Mouse (Mus musculus): ENCODE measurements at regions not wholly inside any gene's neighbourhood (a gene's known extent, or its start where the extent isn't known, plus 50 kb on each side); places are given as distances from the start of the nearest gene placed in this dataset.

DNA sequence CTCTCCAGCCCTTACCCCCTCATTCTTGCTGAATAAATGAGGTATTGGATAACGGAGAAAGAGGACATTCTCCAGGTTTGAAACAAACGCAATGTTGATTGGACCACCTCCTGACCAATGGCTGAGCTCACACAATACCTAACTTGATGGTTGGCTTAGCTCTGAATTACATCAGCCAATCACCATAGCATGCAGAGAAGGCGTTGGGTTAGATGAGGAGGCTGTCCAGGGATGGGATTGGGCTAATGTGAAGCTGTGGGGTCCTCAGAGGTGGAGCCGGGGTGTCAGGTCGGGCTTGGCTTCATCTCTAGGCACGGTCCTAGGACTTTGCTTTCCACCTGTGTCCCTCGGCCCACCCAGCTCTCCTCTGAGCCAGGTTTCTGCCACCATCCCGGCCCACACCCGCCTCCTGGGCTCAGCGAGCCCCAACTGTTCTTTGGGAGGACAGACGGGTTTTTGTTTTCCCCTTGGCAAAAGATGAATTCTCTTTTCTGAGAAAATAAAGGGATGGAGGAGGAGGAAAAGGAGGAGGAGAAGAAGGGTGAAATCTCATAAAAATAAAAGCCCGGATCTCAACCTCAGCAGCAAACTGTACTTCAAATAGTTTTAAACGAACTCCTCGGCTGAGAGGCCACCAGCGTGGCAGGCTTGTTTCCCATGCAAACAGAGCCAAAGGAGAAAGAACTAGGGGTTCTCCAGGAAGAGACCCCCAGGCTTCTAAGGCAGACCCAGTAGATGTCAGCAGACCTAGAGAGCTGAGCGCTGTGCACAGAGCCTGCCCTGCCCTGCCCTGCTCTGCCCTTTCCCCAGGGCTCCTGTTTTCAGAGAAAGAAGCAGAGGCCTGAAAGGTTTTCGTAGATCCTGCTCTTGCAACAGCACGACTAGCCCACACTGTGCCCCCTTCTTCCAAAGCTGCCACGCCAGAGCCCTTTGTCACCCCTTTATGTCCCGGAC is 78.2 kb downstream of the Tfap2c start:
- WGBS = 52% methylated on average over 20 of the region's 20 CpGs
- no peak for TF ChIP-seq CTCF (IDR thresholded peaks at IDR 0.05; ENCODE audit: low read depth)
- Histone ChIP-seq H3K9me3 (ENCODE audit: low read length) (no peaks in the 10 kb centered on the region), H3K27ac (no peak overlapping the region), H3K4me2 (ENCODE audit: low read depth, low read length) (no peak overlapping the region), H3K4me3 (ENCODE audit: low read length) (no peak overlapping the region), H3K36me3 (ENCODE audit: insufficient read depth, low read length) (no peaks in the 10 kb centered on the region), H3K9ac (replicated peaks; ENCODE audit: low read length) (no peak overlapping the region), H3K27me3 (ENCODE audit: insufficient read depth, low read length) (no peaks in the 10 kb centered on the region), H3K4me1 (ENCODE audit: insufficient read depth, low read length) (no peaks in the 10 kb centered on the region)
- ATAC-seq (0 out of 2 replicates have a peak, but pooled peaks have one; percentile 53), DNase-seq (ENCODE audit: low spot score) (no peak)

DNA sequence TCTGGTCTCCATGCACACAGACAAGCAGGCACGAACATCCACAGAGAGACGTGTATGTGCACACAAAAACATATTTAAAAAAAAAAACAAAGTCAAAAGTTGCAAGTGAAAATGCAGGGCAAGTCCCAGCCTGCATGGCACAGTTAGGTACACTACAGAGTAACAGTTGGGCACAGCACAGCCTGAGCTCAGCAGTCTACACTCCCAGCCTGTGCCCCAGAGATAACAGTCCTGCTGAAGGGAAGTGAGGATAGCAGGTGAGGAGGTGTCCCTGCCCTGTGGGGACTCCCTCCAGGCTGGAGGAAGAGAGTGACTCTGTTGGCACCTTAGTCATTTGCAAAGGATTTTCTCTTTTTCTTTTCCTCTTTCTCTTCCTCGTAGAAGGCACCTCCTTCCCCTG is 80.9 kb downstream of the Tfap2c start:
- ATAC-seq (no peak), DNase-seq (ENCODE audit: low spot score) (no peak)
- no peaks in the 10 kb centered on the region for H3K4me1 ChIP-seq (ENCODE audit: insufficient read depth, low read length)
- no peaks in the 10 kb centered on the region for H3K27me3 ChIP-seq (ENCODE audit: insufficient read depth, low read length)
- H3K4me2 ChIP-seq (ENCODE audit: low read depth, low read length) = no peak overlapping the region
- H3K27ac ChIP-seq = no peak overlapping the region
- H3K9ac ChIP-seq (replicated peaks; ENCODE audit: low read length) = no peak overlapping the region
- no peaks in the 10 kb centered on the region for H3K9me3 ChIP-seq (ENCODE audit: low read length)
- TF ChIP-seq CTCF (IDR thresholded peaks at IDR 0.05; ENCODE audit: low read depth) = no peak
- 80% methylated on average over 3 of the region's 3 CpGs for WGBS
- H3K4me3 ChIP-seq (ENCODE audit: low read length) = no peak overlapping the region
- no peaks in the 10 kb centered on the region for H3K36me3 ChIP-seq (ENCODE audit: insufficient read depth, low read length)

DNA sequence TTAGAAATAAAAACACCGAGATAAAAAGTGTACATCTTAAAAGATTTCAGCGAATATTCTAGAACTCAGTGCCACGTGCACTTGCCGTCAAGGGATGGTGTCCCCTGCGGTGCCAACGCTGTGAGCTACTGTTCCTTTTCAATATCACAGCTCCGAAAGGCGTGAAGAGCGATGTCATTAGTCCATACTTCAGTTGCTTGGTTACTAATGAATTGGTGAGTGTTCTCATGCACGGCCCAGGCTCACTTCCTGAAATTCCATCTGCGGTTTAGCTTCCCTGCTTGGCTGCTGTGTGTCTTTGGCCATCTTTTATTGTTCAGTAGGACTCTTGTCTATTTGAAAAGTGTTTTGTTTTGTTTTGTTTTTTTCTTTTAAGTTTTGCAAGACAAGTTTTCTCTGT is 93.2 kb downstream of the Tfap2c start:
- peak; percentile 73 for ATAC-seq
- no peak overlapping the region for H3K4me2 ChIP-seq (ENCODE audit: low read depth, low read length)
- H3K4me3 ChIP-seq (ENCODE audit: low read length) = no peak overlapping the region
- H3K36me3 ChIP-seq (ENCODE audit: insufficient read depth, low read length) = no peaks in the 10 kb centered on the region
- no peaks in the 10 kb centered on the region for H3K4me1 ChIP-seq (ENCODE audit: insufficient read depth, low read length)
- peak; percentile 61 for DNase-seq (ENCODE audit: low spot score)
- WGBS = 27% methylated on average over 11 of the region's 11 CpGs
- H3K27me3 ChIP-seq (ENCODE audit: insufficient read depth, low read length) = no peaks in the 10 kb centered on the region
- H3K9me3 ChIP-seq (ENCODE audit: low read length) = no peaks in the 10 kb centered on the region
- no peak overlapping the region for H3K27ac ChIP-seq
- no peak overlapping the region for H3K9ac ChIP-seq (replicated peaks; ENCODE audit: low read length)
- no peak for TF ChIP-seq CTCF (IDR thresholded peaks at IDR 0.05; ENCODE audit: low read depth)

DNA sequence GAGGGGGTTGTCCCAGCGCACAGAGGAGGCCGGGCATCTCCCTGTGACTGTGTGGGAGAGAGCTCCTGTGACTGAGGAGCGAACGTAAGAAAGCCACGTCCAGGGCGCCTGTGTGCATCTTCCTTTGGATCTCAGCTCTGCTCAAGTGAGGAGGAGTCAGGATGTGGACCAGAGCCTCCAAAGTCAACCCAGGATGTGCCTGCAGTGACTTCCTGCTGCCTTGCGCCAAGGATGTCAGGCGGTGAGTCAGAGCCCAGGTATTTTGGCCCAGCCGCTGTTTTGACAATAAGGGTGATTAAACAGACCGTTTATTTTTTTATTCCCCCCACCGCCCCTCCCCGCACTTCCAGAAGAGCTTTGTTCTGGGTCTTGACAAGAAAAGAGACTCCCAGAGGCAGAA is 94.5 kb downstream of the Tfap2c start:
- 33% methylated on average over 12 of the region's 12 CpGs for WGBS

DNA sequence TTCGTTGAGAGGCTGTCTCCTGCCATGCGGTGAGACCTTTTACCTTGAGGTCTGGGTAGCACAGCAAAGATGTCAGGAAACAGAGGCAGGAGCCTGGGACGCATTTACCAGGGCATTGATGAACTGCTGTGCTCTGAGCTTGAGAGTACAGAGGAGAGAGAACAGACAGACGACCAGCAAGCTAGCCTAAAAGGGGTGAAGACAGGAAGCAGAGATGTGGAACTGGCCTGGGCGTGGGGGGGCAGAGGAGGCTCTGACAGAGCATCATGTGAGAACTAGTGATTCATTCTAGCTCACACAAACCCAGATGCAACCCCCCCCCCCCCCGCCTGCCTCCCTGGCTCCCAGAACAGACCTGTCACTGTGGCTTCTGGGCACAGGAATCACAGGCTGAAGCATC is 95.1 kb downstream of the Tfap2c start:
- H3K4me3 ChIP-seq (ENCODE audit: low read length) = no peak overlapping the region
- no peaks in the 10 kb centered on the region for H3K36me3 ChIP-seq (ENCODE audit: insufficient read depth, low read length)
- no peaks in the 10 kb centered on the region for H3K9me3 ChIP-seq (ENCODE audit: low read length)
- TF ChIP-seq CTCF (IDR thresholded peaks at IDR 0.05; ENCODE audit: low read depth) = no peak
- DNase-seq (ENCODE audit: low spot score) (no peak), ATAC-seq (no peak)
- H3K27me3 ChIP-seq (ENCODE audit: insufficient read depth, low read length) = no peaks in the 10 kb centered on the region
- no peak overlapping the region for H3K4me2 ChIP-seq (ENCODE audit: low read depth, low read length)
- H3K27ac ChIP-seq = no peak overlapping the region
- no peaks in the 10 kb centered on the region for H3K4me1 ChIP-seq (ENCODE audit: insufficient read depth, low read length)
- WGBS = 43% methylated on average over 6 of the region's 6 CpGs
- no peak overlapping the region for H3K9ac ChIP-seq (replicated peaks; ENCODE audit: low read length)

More for the DNA sequence above, 94.5 kb downstream of the Tfap2c start:
- no peaks in the 10 kb centered on the region for H3K27me3 ChIP-seq (ENCODE audit: insufficient read depth, low read length)
- H3K4me3 ChIP-seq (ENCODE audit: low read length) = no peak overlapping the region
- H3K36me3 ChIP-seq (ENCODE audit: insufficient read depth, low read length) = no peaks in the 10 kb centered on the region
- ATAC-seq = no peak
- no peak overlapping the region for H3K9ac ChIP-seq (replicated peaks; ENCODE audit: low read length)
- H3K9me3 ChIP-seq (ENCODE audit: low read length) = no peaks in the 10 kb centered on the region
- H3K4me1 ChIP-seq (ENCODE audit: insufficient read depth, low read length) = no peaks in the 10 kb centered on the region
- DNase-seq (ENCODE audit: low spot score) = no peak
- H3K4me2 ChIP-seq (ENCODE audit: low read depth, low read length) = no peak overlapping the region
- no peak overlapping the region for H3K27ac ChIP-seq
- TF ChIP-seq CTCF (IDR thresholded peaks at IDR 0.05; ENCODE audit: low read depth) = no peak

DNA sequence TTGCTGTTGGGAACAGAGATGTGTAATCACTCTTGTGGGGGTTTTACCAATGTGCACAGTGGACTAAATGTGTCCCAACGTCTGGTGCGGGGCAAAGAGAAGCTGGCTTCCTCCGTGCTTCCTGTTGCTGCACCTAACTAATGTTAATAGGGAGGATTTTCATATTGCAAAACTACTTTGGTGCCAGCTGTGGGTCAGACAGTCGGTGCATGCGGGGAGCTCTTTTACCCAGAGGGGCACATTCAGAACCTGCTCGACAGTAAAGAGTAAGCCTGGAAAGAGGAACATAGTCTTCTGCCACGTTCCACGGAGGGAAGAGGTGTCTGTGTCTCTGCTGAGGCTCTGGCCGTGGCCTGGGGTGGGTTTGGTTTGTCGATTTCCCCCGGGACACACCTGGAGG is 98.7 kb downstream of the Tfap2c start:
- 73% methylated on average over 11 of the region's 11 CpGs for WGBS
- Histone ChIP-seq H3K27ac (no peak overlapping the region), H3K4me1 (ENCODE audit: insufficient read depth, low read length) (no peaks in the 10 kb centered on the region), H3K27me3 (ENCODE audit: insufficient read depth, low read length) (no peaks in the 10 kb centered on the region), H3K4me2 (ENCODE audit: low read depth, low read length) (no peak overlapping the region), H3K4me3 (ENCODE audit: low read length) (no peak overlapping the region), H3K9me3 (ENCODE audit: low read length) (no peaks in the 10 kb centered on the region), H3K9ac (replicated peaks; ENCODE audit: low read length) (no peak overlapping the region), H3K36me3 (ENCODE audit: insufficient read depth, low read length) (no peaks in the 10 kb centered on the region)
- no peak for ATAC-seq
- DNase-seq (ENCODE audit: low spot score) = no peak
- TF ChIP-seq CTCF (IDR thresholded peaks at IDR 0.05; ENCODE audit: low read depth) = no peak

GRCm38 (mm10) chr2:172660479-172660878 is 111.1 kb downstream of the Tfap2c start:
- Histone ChIP-seq H3K4me3 (ENCODE audit: low read length) (no peak overlapping the region), H3K27me3 (ENCODE audit: insufficient read depth, low read length) (peaks cover 23% of the 10 kb centered on the region), H3K9me3 (ENCODE audit: low read length) (no peaks in the 10 kb centered on the region), H3K4me1 (ENCODE audit: insufficient read depth, low read length) (no peaks in the 10 kb centered on the region), H3K9ac (replicated peaks; ENCODE audit: low read length) (no peak overlapping the region), H3K4me2 (ENCODE audit: low read depth, low read length) (no peak overlapping the region), H3K36me3 (ENCODE audit: insufficient read depth, low read length) (no peaks in the 10 kb centered on the region), H3K27ac (no peak overlapping the region)
- no peak for TF ChIP-seq CTCF (IDR thresholded peaks at IDR 0.05; ENCODE audit: low read depth)
- DNase-seq (ENCODE audit: low spot score) (no peak), ATAC-seq (no peak)
- WGBS = 68% methylated on average over 10 of the region's 10 CpGs

Data from hindbrain, postnatal 0 days (tissue).